Mouse (Mus musculus) monocyte, adult 5-6 weeks (primary cell): ENCODE measurements at regions not wholly inside any gene's neighbourhood (a gene's known extent, or its start where the extent isn't known, plus 50 kb on each side); places are given as distances from the start of the nearest gene placed in this dataset.

ENCODE experiments used
- ATAC-seq: fragments of 153-309, 156-312 bp; replicated peaks from 2 replicates; pipeline ENCODE4 v1.8.0; 2017; ENCODE audit warnings: mild to moderate bottlenecking; ENCODE audit not compliant: low TSS enrichment, insufficient number of reproducible peaks, severe bottlenecking, poor library complexity, low FRiP score

DNA sequence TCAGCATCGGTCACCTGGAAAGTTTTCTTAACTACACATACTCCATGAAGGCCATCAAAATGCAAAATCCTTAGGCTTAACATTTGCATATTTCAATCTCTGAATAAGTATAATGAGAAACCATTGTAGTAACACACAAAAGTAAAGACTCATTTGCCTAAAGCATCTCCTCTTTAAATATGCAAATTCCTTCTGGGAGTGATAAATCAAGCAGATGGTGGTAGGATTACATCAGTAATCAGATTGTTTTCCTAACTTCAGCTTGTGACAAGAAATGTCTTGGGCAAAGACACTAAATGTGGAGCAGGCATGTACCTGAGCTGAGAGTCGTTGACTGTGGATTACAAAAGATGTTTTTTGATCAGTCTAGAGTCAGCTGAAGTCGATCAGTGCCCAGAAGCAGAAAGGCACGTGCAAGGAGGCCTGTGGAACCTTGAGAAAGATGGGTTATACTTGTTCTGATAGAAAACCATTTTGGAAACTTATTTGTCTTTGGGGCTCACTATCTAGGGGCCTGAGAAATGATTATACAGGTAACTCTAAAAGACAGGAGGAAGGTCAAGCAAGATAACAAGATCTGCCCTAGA lies 615.5 kb upstream of the A1bg start:
- ATAC-seq, result no peak

DNA sequence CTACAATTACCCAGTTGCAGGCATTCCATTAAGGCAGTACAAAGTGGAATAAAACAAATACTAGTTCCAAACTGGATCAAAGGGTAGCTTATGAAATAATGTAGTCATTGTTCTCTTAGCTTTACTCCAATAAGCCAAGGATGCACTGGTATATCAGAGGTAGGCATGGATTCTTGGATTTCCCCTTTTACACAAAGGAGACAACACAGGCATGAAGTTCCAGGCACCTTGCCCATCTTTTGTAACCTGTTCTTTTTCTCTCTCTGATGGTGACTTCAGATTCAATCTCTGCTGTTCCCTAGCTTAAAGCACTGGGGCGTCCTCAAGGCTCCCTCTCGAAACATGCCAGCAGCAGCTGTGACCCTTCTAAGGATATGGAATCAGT lies 613.5 kb upstream of the A1bg start:
- no peak for ATAC-seq

DNA sequence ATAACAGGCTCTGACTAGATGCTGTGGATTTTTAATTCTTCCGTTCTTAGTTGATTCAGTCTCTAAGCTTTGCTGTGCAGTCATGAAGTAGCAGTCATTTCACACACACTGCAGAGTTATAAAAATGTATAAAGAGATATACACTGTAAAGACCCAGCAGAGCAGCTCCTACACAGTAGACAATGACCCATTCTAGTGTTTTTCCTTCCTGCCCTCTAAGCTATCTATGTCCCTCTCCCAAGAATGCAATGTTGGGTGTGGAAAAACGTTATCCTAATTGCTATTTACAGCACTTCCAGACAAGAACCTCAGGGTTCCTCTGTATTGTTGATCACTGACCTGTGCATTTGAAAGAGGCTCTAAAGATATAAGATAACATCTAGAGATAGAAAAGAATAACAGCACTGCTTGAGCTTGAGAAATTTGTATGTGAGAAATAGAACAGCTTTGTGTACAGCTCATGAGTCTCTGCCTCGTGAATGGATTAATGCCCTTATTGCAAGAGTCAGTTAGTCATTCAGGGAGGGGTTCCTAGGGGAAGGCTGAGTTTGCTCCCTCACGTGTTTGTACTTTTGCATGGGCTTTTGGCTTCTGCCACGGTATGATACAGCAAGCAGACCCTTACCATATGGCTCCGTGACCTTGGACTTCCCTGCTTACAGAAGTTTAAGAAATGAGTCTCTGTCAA lies 613.0 kb upstream of the A1bg start:
- ATAC-seq, result no peak

- no peak for ATAC-seq
Measured at GRCm38 (mm10) chr15:61535180-61535579, 612.4 kb upstream of the A1bg start.

GRCm38 (mm10) chr15:61532808-61533207 lies 610.0 kb upstream of the A1bg start:
- ATAC-seq, result no peak

GRCm38 (mm10) chr15:61532040-61532439 lies 609.2 kb upstream of the A1bg start:
- ATAC-seq, result no peak

DNA sequence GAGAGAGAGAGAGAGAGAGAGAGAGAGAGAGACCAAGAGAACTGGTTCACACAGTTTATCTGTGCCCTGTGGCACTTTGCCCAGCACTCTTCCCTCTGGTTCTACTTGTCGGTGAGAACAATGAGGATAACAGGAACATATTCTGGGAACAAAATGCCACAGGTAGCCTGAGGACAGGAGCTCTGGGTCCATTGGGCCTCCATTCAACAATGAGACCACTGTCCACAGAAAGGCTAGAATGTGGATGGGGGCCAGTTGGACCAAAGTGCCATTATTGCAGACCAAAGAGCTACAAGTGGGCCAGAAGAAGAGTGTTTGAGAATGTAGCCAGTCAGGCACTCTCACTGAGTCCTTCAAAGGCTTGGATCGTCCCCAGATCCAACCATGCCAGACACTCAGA lies 600.2 kb upstream of the A1bg start:
- no peak for ATAC-seq

GRCm38 (mm10) chr15:61517265-61517664 lies 594.5 kb upstream of the A1bg start:
- no peak for ATAC-seq

- no peak for ATAC-seq
Measured at GRCm38 (mm10) chr15:61514324-61514723, 591.5 kb upstream of the A1bg start.

- ATAC-seq, result no peak
Measured at GRCm38 (mm10) chr15:61508806-61509205, 586.0 kb upstream of the A1bg start.

GRCm38 (mm10) chr15:61506361-61506897 lies 583.6 kb upstream of the A1bg start:
- no peak for ATAC-seq

DNA sequence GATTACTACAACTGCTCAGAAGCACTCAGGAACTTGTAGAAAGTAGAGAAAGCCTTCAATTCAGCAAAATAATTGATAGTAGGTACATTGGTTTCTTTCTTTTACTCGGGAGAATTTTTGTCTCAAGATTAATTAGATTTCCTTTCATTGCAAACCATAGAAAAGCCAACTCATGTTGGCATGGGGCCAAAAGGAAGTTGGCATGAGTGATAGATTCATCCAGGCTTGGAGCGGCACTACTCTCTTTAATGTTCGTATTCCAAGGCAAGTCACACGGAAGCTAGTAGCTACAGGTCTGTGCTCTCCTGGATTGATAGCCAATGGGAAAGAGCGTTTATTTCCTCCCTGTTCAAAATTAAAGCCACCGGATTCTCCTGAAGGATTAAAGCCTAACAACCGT lies 580.6 kb upstream of the A1bg start:
- ATAC-seq, result no peak

DNA sequence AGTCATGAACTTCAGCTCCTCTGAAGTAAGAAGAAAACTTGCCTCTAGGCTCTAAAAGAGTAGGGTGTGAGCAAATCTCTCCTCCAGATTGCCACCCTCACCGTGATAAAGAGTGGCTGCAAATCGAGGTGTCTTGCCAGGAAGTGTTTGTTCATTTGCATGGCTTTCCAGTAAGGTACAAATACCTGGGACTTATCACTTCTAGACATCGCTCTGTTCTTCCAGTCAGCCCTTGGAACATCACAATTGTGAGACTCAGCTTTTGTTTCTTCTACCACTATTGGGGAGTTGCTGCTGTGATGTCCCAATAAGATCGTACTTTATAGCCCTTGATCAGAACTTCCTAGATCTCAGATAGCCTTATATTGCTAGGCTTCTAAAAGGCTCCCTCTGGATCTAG lies 566.9 kb upstream of the A1bg start:
- no peak for ATAC-seq

- no peak for ATAC-seq
Measured at GRCm38 (mm10) chr15:61481861-61482260, 559.0 kb upstream of the A1bg start.

DNA sequence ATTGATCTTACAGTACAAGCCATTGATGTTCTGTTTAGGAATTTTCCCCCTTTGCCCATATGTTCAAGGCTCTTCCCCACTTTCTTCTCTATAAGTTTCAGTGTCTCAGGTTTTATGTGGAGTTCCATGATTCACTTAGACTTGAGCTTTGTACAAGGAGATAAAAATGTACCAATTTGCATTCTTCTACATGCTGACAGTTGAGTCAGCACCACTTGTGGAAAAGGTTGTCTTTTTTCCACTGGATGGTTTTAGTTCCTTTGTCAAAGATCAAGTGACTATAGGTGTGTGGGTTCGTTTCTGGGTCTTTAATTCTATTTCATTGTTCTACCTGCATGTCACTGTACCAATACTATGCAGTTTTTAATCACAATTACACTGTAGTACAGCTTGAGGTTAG lies 551.1 kb upstream of the A1bg start:
- ATAC-seq, result no peak

- no peak for ATAC-seq
Measured at GRCm38 (mm10) chr15:61455042-61455441, 532.2 kb upstream of the A1bg start.

DNA sequence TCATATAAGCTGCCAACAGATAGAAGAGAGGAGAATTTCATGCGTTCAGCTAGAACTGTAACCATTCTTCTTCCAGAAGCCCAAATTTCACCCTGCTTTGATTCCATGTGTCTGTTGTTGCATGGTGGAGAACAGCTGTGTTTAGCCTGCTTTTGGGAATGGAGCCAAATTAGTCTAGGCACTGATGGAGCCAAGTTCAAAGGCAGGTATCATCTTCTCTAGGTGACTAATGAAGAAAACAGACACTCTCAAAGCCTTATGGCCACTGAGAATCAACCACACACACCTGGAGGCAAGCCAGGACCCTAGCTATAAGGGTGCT lies 531.5 kb upstream of the A1bg start:
- no peak for ATAC-seq

GRCm38 (mm10) chr15:61453656-61454349 lies 531.0 kb upstream of the A1bg start:
- no peak for ATAC-seq

DNA sequence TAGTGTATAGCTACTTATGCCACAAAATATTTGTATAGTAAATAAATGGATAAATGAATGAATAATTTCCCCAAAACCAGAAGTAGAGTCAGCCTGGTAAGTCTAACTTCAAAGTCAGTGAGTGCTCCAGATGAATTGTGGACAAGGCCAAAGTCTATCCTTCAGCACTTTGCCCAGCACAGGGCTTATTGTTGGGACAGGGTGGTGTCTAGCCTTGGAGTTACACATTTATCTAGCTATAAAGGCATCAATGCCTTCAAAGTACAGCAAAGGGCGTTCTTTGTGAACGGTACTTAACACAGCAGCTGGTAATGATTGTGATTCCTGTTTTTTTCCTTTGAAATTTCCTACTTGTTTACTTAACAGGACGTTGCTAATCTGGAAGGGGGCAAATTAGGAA lies 527.4 kb upstream of the A1bg start:
- ATAC-seq, result no peak

- ATAC-seq, result no peak
Measured at GRCm38 (mm10) chr15:61448482-61448881, 525.7 kb upstream of the A1bg start.
